Mouse (Mus musculus): ENCODE results near the gene Nt5c2.

Nt5c2 gene

GRCm38 (mm10) chr19:47017831-47018230 is 2.9 kb upstream of the Nt5c2 start:
- WGBS = 14% methylated on average over 3 of the region's 3 CpGs

DNA sequence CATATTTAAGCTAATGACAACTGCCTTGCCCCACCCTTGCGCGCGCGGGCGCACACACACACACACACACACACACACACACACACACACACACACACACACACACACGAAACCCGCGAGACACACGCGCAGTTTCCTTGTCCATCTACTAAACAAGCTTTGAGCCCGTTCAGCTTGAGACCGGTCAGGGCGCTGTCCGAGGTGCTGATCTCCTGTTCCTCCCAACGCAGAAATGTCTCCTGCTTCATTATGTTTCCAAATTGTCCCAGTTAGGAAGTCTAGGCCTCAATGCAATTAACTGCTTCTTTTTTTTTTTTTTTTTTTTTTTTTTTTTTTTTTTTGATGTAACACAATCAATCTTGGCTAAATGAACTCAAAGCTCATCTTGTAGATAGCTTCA is 1.5 kb upstream of the Nt5c2 start:
- 2% methylated on average over 15 of the region's 15 CpGs for WGBS

- WGBS = 1% methylated on average over 9 of the region's 9 CpGs
These were observed 1.0 kb upstream of the Nt5c2 start for GRCm38 (mm10) chr19:47015965-47016364.

DNA sequence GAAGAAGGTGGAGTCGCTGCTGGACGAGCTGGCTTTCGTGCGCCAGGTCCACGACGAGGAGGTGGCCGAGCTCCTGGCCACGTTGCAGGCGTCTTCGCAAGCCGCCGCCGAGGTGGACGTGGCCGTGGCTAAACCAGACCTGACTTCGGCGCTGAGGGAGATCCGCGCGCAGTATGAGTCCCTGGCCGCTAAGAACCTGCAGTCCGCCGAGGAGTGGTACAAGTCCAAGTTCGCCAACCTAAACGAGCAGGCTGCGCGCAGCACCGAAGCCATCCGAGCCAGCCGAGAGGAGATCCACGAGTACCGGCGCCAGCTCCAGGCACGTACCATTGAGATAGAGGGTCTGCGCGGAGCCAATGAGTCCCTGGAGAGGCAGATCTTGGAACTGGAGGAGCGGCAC is 443 bp upstream of the Nt5c2 start:
- under 1% methylated on average over 37 of the region's 37 CpGs for WGBS

DNA sequence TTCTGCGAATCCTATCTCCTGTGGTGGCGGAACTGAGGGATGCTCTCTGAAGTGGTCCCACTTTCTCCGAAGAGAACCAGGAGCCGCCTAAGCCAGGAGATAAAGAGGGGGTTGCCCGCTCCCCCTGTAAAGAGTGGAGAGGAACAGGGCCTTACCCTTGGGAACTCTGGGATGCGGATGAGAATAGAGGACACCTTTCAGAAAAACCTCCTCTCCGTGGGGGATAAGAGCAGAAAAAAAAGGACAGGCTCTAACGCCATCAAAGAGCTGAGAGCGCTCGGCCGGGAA is 850 bp downstream of the Nt5c2 start:
- WGBS = under 1% methylated on average over 11 of the region's 11 CpGs

DNA sequence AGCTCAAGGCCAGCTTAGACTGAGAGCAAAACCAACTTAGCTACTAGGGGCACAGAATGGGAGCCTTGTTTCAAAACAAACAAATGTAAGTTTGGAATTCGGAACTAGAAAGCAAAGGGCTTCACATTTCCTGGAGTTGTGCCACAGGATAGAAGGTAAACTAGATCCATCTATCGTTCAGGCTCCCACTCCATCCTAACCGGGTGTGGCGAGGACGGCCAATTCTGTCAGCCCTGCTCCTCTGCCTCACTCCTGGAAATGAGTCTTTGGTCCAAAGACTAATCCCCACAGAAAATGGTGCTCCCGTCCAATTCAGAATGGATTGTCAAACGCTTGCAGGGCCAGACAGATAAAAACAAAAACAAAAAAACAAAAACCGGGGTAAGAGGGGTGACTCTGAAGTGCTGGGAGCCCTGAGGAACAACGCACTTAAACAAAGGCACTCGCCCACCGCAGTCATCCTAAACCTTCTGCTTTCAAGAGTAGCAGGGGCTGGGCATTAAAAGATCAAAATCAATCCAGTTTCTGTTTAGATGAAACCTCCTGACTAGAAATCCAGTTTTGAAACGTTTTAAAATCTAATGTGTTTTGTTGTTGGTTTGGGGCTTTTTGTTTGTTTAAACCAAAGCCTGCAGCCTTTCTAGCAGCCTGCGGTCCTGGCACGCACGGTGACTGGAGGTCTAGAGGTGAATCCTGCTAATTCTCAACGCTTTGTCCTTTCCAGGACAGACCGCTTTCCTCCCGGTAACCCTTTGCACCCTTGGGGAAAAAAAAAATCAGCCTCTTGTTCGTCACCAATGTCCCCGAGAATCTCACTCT is 1.4 kb downstream of the Nt5c2 start:
- WGBS = 9% methylated on average over 20 of the region's 20 CpGs

DNA sequence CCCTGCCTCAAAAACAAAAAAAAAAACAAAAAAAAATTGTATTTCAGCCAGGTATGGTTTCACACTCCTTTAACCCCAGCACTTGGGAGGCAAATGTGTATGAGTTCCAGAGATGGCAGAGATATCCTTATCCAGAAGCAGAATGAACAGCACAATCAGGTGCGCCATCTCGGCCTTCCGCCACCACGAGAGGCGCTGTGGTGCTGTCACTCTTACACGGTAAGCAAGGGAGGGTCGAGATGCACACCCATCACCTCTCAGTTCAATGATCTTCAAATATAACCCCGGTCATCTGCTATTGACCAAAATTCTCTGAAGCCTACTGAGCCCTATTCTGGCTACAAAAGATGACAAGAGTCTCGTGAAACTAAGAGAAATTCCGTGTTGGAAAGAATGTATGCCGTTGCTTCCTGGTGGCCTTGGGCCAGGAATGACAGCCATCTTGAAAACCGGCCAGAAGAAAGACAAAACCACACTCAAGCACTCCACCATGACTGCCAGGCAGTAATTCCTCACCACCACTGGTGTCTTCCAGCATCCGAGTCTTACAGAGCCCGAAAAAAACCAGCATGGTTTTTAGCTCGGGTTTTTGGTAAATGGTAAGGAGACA is 2.3 kb downstream of the Nt5c2 start:
- 75% methylated on average over 15 of the region's 15 CpGs for WGBS

DNA sequence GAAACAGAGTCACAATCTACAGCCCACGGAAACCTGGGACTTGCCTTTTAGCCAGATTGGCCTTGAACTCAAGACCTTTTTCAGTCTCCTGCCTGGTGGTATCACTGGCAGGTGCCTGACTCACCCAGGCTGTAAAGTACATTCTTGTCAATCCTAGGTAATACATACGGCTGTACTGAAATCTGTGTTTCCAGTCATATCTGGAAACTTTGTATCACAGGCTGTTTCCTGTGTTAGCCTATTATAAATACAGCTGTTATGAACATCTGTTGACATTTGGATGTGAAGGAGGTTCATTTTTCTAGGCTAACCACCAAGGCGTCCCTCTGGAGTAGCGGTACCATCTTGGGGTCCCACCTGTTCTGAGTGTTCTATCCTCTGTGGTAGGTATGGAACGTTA is 5.0 kb downstream of the Nt5c2 start:
- WGBS = 72% methylated on average over 5 of the region's 5 CpGs

- 47% methylated on average over 7 of the region's 7 CpGs for WGBS
These were observed 5.5 kb downstream of the Nt5c2 start for GRCm38 (mm10) chr19:47009420-47009819.

- 43% methylated on average over 4 of the region's 4 CpGs for WGBS
These were observed 8.6 kb downstream of the Nt5c2 start for GRCm38 (mm10) chr19:47006321-47006720.

DNA sequence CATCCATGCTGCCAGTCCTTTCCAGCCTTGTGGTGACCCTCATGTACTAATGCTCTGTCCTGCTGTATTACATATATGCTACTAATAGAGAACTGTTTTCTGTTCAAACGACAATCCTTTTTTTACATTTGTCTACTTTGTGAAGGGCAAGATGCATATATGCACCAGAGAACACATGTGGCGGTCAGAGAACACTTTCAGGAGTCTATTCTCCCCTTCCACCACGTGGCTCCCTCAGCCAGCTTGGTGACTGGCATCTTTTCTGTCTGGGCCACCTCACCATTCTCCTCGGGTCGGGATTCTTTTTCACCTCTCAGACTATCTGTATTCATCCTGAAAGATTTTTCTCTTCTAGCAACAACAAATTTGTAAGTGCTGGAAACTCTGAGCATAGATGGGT is 9.1 kb downstream of the Nt5c2 start:
- 68% methylated on average over 5 of the region's 5 CpGs for WGBS

GRCm38 (mm10) chr19:47003742-47004511 is 11.0 kb downstream of the Nt5c2 start:
- 79% methylated on average over 6 of the region's 6 CpGs for WGBS

DNA sequence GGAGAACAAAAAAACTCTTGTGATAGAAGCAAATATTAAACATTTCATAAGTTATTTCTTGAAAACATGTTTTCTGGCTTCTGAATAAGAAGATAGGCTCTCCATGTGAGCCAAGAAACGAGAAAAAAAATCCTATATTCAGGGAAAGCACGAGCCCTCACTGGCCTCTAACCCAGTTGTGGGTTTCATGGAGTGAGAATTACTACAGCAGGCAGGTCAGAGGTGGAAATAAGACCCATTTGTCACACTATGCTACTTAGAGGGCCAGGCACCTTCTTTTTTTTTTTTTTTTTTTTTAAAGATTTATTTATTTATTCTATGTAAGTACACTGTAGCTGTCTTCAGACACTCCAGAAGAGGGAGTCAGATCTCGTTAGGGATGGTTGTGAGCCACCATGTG is 14.6 kb downstream of the Nt5c2 start:
- 84% methylated on average over 2 of the region's 3 CpGs for WGBS

- 87% methylated on average over 6 of the region's 6 CpGs for WGBS
These were observed 15.2 kb downstream of the Nt5c2 start for GRCm38 (mm10) chr19:46999753-47000152.

DNA sequence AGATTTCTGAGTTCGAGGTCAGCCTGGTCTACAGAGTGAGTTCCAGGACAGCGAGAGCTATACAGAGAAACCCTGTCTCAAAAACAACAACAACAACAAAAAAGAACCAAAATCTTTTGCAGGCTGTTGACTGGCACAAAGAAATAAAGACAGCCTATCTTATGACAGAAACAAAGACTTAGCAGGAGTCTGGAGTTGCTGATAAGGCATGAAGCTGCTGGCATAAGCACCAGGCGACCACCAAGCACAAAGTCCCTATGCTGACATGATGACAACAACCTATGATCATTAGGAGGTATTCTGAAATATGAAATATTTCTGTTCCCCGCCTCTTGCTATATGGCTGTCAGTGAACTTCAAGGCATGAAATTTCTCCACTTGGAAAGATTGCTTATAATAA is 16.0 kb downstream of the Nt5c2 start:
- WGBS = 89% methylated on average over 4 of the region's 4 CpGs

- 41% methylated on average over 8 of the region's 8 CpGs for WGBS
These were observed 16.6 kb downstream of the Nt5c2 start for GRCm38 (mm10) chr19:46998168-46998870.

DNA sequence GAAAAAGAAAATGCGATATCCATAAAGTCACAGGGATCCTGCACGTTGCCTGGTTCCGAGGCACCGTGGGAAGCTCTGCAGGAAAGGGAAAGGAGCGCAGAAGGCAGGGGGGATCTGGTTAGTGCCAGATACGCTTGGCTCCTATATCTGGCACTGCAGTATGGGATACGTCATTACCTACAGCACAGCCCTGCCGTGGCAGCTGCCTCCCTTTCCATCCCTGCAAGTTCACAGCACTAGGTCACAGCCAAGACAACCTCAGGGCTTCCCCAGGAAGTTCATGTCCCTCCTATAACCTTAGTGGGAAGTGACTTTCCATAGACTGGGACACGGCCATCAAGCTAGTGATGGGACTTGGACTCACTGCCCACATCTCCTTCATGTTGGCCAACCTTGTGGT is 18.9 kb downstream of the Nt5c2 start:
- 73% methylated on average over 9 of the region's 9 CpGs for WGBS

- WGBS = 65% methylated on average over 4 of the region's 4 CpGs
These were observed 22.6 kb downstream of the Nt5c2 start for GRCm38 (mm10) chr19:46992329-46992728.

DNA sequence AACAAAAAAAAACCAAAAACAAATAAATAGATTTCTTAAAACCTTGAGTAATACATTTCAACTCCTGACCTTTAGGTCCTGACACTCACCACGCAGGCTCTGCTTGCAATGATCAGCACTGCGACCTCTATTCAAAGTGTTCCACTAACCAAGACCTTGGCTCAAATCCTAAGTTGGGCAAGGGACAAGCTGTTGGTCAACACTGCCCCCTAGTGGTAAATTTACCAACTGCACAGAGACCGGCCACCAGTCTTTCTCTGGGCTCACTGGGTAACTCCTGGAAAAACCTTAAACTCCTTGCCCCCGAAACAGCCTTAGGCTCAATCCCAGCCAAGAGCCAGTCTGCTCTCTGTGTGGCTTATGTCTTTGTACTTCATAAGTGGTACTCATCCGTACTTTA is 23.8 kb downstream of the Nt5c2 start:
- 6% methylated on average over 5 of the region's 5 CpGs for WGBS

- 77% methylated on average over 8 of the region's 8 CpGs for WGBS
These were observed 24.3 kb downstream of the Nt5c2 start for GRCm38 (mm10) chr19:46990625-46991024.

DNA sequence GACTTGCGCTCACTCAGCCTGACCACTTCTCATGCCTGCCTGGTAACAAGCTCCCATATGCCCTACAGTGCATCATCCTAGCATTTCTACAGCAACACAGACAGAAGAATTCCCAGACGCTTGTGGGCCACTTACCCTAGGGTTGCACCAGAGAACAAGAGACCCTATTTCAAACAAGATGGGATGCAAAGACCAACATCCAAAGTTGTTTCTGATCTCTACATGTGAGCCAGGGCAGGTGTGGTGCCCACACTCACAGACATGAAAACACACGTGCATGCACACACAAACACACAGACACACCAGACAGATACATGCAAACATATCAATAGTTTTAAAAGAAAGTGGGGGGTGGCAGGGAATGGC is 24.8 kb downstream of the Nt5c2 start:
- WGBS = 97% methylated on average over 3 of the region's 3 CpGs

DNA sequence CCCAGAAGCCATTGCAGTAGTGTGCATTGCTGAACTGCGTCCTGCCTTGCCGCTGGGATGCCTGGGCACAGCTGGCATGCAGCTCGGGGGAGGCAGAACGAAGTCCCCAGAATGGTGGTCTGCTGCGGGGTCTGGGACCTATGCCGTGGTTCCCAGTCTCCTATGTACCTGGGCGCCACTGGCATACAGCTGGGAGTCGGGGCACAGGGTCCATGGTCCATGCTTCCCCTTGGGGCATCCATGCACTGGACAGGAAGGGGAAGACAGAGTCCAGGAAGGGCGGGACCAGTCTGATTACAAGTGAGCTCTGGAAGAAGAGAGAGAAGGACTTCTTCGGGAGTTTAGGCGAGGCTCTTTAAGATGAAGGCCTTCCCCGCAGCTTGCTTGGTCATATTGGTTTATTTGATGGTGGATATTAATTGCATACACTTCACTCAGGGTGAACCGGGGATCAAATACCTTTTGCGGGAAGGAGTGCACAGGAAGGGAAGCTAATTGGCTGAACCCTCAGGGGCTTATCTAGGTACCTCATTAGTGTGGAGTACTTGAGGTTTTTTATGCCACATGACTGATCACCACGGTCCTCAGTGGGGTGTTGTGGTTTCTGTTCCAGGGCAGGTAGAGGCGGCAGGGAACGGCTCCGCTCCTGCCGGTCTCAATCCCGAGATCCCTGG is 25.3 kb downstream of the Nt5c2 start:
- WGBS = 89% methylated on average over 20 of the region's 20 CpGs

Measured in cerebral cortex, adult 2 months (tissue).